Mouse (Mus musculus) ovary, adult 18-20 months (tissue): ENCODE measurements at regions not wholly inside any gene's neighbourhood (a gene's known extent, or its start where the extent isn't known, plus 50 kb on each side); places are given as distances from the start of the nearest gene placed in this dataset.

Experiments used
- DNase-seq: peaks from one replicate; pipeline ENCODE4 v3.0.0; 2022; ENCODE audit warnings: low spot score, mixed read lengths

DNA sequence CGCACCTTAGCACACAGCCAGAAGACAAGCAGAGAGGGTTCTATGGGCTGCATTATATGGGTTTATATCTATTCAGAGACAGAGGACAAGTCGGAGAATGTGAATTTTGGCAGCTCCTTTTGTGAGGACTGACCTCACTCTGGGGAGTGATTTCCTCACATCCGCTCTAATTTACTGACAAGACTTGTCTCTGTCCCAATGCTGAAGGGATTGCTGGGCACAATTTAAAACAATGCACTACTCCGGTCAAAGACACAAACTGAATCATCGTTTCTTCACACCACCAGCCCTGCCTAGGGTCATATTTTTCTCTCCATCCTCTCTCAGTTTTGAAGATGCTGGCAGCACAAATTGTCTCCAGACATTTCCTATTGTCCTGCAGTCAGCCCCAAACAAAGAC is 438.2 kb upstream of the Gm10131 start:
- no peak for DNase-seq

DNA sequence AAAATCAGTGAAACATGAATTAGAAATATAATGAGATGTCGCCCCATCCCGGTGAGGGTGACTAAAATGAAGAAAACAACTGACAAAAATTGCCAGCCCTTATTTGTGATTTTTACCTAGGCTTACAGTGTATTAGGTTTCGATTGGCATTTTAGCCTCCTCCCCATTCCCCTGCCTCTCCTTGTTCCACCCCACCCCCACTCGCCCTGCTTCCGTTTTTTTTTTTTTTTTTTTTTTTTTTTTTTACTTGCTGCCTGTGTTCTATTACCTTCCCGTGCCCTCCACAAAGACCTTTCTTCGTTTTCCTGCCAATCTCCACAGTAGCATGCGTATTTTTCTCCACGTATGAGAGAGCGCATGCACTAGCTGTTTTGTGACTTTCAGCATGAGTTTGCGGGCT is 435.3 kb upstream of the Gm10131 start:
- DNase-seq, result no peak

DNA sequence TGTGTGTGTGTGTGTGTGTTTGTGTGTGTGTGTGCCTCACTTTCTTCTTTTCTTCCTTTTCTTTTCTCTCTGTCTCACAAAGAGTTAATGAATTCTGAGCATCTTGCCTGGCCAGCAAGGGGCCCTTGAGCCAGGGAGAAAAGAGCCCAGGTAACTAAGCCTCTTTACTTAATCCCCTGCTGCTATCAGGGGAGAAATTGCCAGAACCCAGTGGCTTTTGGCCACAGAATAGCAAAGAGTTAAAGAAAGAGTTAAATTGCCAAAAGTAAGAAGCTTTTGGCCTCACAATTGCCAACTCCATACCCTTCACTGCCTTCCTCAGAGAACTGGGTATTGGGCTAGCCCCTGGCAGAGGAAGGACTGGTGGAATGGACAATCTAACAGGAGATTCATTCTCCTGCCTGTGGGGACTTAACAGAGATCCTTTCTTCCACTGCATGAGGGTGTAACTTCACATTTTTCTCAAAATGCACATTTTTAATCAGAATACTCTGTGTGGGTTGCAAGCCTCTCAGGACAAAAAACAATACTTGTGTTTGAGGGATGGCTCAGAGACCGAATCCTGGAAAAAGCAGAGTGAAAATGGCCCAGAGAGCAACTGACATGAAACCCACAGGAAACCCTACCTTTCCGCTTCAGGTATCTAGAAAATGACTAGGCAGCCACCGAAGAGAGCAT is 431.0 kb upstream of the Gm10131 start:
- no peak for DNase-seq

- no peak for DNase-seq
These were observed 427.7 kb upstream of the Gm10131 start for GRCm38 (mm10) chr8:34539232-34539631.

DNA sequence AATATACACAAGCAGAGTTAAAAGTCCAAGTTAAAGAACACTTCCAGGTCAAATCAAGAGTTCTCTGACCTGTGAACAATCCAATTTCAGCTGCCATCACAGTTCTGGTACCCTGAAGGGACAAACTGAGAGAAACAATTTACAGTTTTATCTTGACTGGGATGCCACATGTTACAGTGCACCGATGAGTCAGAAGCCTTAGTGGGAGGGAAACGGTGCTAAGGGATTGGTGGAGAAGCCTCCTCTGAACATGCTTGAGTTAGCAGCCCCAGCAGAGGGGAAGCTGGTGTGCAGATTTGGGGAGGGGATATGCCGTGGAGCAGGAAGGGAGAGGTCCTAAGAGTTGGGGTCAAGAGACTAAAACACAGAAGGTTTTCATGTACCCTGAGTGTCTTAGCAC is 423.9 kb upstream of the Gm10131 start:
- DNase-seq, result no peak

- DNase-seq, result no peak
These were observed 421.9 kb upstream of the Gm10131 start for GRCm38 (mm10) chr8:34533421-34533820.

DNA sequence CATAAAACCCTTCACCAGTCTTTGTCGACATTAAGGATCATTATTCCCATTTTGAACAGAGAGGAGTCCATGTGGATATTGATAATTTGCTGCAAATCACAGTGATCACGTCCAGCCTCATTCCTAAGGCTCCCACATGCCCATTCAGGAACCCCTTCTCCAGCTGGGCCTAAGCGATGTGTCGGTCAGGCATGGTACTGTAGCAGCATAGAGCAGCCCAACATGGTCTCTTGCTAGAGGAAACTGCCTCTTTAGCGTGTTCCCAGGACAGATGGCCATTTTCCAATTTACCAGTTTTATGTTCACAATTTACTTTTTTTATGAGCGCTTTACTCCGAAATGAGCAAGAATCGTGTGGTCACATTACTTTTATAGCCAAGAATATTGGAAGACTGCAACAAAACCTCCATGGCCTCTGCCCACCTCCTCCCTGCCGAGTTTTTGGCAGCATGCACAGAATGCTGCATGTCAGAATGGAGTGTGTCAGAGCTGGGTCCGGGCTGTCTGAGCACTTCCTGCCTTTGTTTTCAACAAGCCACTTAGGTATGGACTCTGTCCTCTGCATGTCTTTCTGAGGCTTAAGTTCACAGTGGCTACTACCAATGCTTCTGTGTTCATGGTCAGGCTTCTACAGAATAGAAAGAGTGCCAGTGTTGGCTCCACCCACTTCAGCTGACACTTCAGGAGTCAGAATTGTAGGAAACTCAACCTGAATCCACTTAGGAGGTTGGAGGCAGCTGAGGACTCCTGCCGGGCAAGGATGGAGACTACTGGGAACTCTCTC is 419.6 kb upstream of the Gm10131 start:
- DNase-seq, result no peak

GRCm38 (mm10) chr8:34530046-34530445 is 418.5 kb upstream of the Gm10131 start:
- DNase-seq, result no peak

- no peak for DNase-seq
These were observed 417.9 kb upstream of the Gm10131 start for GRCm38 (mm10) chr8:34529452-34529851.

DNA sequence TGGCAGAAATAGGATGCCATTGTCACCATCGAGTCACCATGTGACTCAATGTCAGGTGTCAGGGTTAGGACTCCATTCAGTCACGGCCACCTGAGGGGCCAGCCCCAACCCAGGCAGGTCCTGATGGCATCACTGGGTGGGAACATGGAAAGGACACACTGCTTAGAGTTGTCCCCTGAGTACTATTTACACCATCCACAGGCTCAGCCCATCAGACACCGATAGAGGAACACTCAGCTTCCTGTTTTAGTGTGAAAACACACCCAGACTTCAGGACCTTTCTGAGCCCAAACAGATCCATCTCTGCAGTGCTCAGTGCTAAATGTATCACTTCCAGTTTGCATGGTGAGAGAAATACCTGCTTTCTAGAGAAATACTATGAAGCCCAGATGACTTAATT is 416.7 kb upstream of the Gm10131 start:
- DNase-seq, result no peak

- DNase-seq, result no peak
These were observed 413.7 kb upstream of the Gm10131 start for GRCm38 (mm10) chr8:34525231-34525630.

DNA sequence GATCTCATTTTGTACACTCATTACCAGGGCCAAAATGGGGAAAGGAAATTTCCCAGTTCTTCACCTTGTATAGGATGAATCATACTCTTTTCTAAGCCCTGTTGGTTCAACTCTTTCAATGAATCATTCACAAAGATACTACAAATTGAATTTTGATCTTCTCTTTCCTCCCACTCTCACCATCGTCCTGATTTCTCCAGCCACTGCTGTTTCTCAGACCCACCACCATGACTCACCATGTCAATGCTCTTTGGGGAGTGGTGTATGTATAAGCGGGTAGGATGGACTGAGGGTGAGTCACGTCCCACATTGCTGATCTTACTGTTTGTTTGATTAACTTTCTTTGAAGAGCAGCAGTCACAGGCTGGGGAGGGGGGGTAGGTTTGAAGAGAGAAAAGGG is 412.3 kb upstream of the Gm10131 start:
- DNase-seq, result no peak

GRCm38 (mm10) chr8:34521316-34521715 is 409.8 kb upstream of the Gm10131 start:
- DNase-seq, result no peak

- no peak for DNase-seq
These were observed 409.1 kb upstream of the Gm10131 start for GRCm38 (mm10) chr8:34520664-34521063.

GRCm38 (mm10) chr8:34513459-34514090 is 402.0 kb upstream of the Gm10131 start:
- DNase-seq, result no peak

DNA sequence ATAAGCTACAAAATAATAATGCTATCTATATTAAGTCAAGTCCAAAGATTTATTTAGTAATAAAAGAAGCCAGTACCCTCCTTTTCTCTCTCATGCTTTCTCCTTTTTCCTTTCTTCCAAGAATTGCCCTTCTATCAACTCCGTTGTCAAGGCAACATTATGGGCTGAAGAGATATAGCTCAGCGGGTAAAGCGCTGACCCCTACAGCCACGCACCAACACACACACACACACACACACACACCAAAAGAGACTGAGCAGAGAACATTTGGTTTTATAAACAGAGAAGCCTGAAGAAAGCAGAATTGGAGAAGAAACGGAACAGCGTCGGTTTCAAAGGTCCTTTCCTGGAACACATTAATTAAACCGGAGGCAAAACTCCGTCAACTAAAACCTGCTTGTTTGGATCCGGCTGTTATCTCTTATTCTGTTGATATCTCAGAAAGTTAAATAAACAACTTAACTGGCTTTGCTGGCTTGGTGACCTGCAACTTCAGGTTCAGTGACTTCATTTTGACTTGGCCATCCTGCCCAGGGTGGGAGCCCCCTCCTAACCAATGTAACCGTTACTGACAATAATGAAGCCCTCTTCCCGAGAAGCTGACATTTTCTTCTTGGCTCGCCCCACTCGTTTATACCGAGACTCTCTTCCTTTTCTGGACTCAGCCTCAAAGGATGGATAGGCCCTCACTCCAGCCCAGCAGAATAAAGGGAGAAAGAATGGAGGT is 394.5 kb upstream of the Gm10131 start:
- no peak for DNase-seq

DNA sequence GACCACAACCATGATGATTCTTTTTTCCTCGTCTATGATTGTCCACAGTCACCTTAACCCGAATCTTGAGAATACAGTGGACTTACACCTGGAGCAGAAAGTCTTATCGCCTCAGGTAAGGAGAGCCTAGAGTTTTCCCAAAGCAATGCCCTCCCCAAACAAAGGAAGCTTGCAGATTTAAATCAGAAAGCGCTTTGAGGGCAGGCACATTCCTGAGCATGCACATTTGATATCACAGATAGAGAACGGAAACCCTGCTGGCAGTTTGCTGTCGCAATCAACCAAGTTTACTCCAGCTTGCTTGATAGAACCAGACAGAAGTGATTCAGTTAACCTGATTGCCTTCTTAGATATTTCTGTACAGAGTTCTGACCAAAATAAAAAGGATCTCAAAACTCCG is 393.6 kb upstream of the Gm10131 start:
- DNase-seq, result no peak

DNA sequence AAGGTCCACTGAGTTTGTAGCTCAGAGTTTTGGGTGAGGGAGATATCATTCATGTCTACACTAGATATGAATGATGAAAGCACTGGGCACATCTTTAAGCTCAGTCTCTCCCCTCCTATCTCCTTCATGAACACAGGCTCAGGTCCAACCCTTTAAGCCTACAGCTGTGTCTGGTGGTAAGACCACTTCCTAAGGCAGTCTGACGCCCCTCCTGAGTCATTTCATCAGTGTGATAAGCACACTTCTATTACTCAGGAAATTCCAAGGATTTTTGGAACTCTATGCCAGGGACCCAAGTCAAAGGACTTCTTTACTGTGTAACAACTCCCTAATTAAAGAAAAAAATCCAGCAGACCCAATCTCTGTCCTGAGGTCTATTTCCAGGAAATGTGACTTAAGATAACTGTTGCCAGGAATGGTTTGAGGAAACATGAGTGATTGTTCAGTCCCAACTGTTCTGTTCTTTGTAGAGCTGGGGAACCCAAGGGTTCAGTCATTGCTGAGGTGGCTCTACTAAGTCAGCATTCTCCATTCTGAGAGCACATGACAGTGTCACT is 391.1 kb upstream of the Gm10131 start:
- DNase-seq, result no peak

GRCm38 (mm10) chr8:34499196-34499595 is 387.7 kb upstream of the Gm10131 start:
- DNase-seq, result no peak

- no peak for DNase-seq
These were observed 385.2 kb upstream of the Gm10131 start for GRCm38 (mm10) chr8:34496751-34497150.

GRCm38 (mm10) chr8:34495974-34496373 is 384.4 kb upstream of the Gm10131 start:
- no peak for DNase-seq

DNA sequence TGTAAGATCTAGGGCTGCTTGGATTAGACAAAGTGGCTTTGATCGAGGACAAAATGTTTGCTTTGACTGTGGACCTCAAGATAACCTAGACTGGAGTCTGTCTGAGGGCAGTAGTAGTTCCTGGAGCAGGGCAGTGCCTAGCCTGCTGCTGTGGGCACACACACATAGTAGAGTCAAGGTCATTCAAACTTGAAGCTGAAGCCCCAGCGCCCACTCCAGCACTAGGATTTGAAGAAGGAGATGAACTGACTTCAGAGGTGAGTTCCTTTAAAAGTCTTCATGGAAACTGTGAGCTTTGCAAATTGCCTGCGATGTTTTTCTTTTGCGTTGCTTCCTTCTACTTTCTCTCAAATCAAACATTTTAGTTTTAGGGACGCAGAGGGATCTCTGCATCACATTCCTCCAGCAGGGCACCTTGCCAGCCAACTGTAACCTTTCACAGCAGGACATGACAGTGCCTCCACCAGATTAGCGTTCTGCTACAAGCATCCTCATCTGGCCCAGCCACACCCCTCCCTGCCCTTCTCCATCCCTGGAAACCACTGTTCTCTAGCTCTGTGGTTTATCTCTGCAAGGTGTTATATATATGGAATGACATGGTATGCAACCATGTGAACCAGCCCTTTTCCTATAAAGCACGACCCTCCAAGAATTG is 377.3 kb upstream of the Gm10131 start:
- DNase-seq, result no peak
